Mouse (Mus musculus) lung, adult 2 months (tissue): Measurements from ENCODE around the gene Ccdc137.

Experiments
- CTCF ChIP-seq: fragments of 200-500 bp; IDR thresholded peaks from 2 replicates; pipeline ENCODE4 v1.5.1; 2011; ENCODE audit warnings: mild to moderate bottlenecking, low read length, control low read depth; ENCODE audit not compliant: insufficient read depth
- POLR2A ChIP-seq: fragments of 200-500 bp; IDR thresholded peaks from 2 replicates; pipeline ENCODE4 v1.6.1; 2011; ENCODE audit warnings: low read depth, mild to moderate bottlenecking, control low read depth, low read length, borderline replicate concordance; ENCODE audit errors: extremely low read depth

- TF ChIP-seq POLR2A (no peak), CTCF (no peak)
These were observed 5.6 kb downstream of the Ccdc137 start for GRCm38 (mm10) chr11:120463536-120463935.
